Mouse (Mus musculus) lung, postnatal 0 days (tissue): ENCODE data around the gene Lrrc37a.

ENCODE experiments used
- CTCF ChIP-seq: IDR thresholded peaks from 2 replicates; pipeline ENCODE4 v1.5.1; 2016; ENCODE audit warnings: antibody characterized with exemption, mild to moderate bottlenecking
- EP300 ChIP-seq: IDR thresholded peaks from 2 replicates; pipeline ENCODE4 v1.6.1; 2016; ENCODE audit warnings: antibody characterized with exemption, mild to moderate bottlenecking, control low read depth

DNA sequence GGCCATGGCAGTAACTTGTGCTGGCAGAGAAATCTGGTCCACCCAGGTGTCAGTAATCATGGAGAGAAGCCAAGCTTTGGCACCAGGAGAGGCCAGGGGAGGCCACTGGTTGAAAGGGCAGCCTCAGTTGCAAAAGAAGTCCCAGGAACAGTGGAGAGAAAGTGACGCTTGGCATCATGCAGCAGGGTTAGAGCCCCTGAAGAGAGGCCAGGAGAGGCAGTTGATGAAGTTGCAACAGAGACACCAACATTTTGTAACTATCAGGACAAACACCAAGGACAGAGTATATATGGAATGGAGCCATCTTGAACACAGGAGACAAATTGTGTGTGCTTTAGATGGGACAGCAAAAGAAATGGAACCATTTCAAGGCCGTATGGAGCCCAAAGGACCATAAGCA is 7.7 kb upstream of the Lrrc37a start:
- TF ChIP-seq CTCF (no peak), EP300 (no peak)
